8 mouse cellular contexts compared by ENCODE assay signal in the genomic region with DNA sequence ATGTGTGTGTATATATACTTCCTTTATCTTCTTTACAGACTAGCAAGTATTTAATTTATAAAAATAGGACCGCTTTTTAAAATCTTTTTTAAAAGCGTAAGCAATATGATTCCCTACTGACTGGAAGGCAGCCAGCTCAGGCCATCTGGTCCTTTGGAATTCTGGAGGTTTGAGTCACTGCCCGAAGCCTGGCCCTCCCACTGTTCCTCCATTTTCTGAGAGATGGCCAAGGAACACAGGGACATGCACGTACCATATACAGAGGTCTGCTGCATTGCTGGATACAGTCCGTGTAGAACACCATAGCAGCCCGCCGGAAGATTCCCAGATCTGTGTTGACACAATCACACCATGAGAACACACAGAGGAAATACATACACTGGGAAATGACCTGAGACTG.
DNase-seq lines count a peak whose midpoint lies in the region; ATAC-seq lines count a peak whose summit lies in the region.

No protein-coding gene starts in this region.

- no peaks in the 10 kb centered on the region for H3K36me3 ChIP-seq in heart, embryonic 11.5 days (ENCODE audit: control insufficient read depth, insufficient read depth, low read length)

- no peak overlapping the region for H3K4me3 ChIP-seq in heart, embryonic 11.5 days (ENCODE audit: low read depth, low read length)

- H3K9ac ChIP-seq in heart, embryonic 11.5 days (ENCODE audit: low read depth, low read length): no peak overlapping the region

- H3K4me2 ChIP-seq in heart, embryonic 11.5 days: no peak overlapping the region

- peak; percentile 95 for DNase-seq in heart, adult 11 months
- peak; percentile 43 for DNase-seq in urinary bladder, postnatal 14 days (ENCODE audit: low spot score)
- no peak for DNase-seq in urinary bladder, postnatal 4 days (ENCODE audit: low spot score in 2 of 2)
- DNase-seq in heart, postnatal 4 days: peak; percentile 74
- peak; percentile 78 to 83 for DNase-seq in right cerebral cortex, postnatal 10 days (ENCODE audit: low spot score in 2 of 2)
- no peak for DNase-seq in thymus, postnatal 0 days (ENCODE audit: low spot score)
- no peak for DNase-seq in ovary, postnatal 10 days (ENCODE audit: low spot score)

- no peak for ATAC-seq in heart, embryonic 11.5 days (replicated peaks; ENCODE audit: insufficient number of reproducible peaks, low FRiP score, low TSS enrichment)

- 83% methylated on average over 7 of the region's 7 CpGs for WGBS in heart, embryonic 11.5 days (ENCODE audit: insufficient replicate concordance)

- no peaks in the 10 kb centered on the region for H3K4me1 ChIP-seq in heart, embryonic 11.5 days (ENCODE audit: control insufficient read depth, insufficient read depth, low read length)

- no peak overlapping the region for H3K27ac ChIP-seq in heart, embryonic 11.5 days (ENCODE audit: low read depth, low read length)

- H3K9me3 ChIP-seq in heart, embryonic 11.5 days (replicated peaks; ENCODE audit: control insufficient read depth, low read length): no peaks in the 10 kb centered on the region

- no peaks in the 10 kb centered on the region for H3K27me3 ChIP-seq in heart, embryonic 11.5 days (ENCODE audit: control insufficient read depth, insufficient read depth, low read length)

Comparison
In these comparisons a context has a peak if more than half of its experiments do, and no peak if none do; other contexts are left out.
1. DNase-seq: peak in heart, adult 11 months (single experiment), urinary bladder, postnatal 14 days (single experiment), heart, postnatal 4 days (single experiment) and right cerebral cortex, postnatal 10 days (2 of 2); none in urinary bladder, postnatal 4 days (0 of 2), thymus, postnatal 0 days (single experiment) and ovary, postnatal 10 days (single experiment).